Mouse (Mus musculus) midbrain, embryonic 11.5 days (tissue): ENCODE results near the gene Cyp1a2. TPM values are rescaled to one million over a fixed set of nuclear protein-coding genes. Genes with fewer than 3 reads are reported as not detected.

Experiments used
- ATAC-seq: fragments of 200-750 bp; cut with Nextera tagmentation; 2 replicates; pipeline ENCODE4 v1.8.0; 2017; ENCODE audit warnings: moderate TSS enrichment, moderate library complexity; ENCODE audit not compliant: low FRiP score
- DNase-seq: peaks from one replicate; pipeline ENCODE4 v3.0.0; 2015; ENCODE audit warnings: low spot score; ENCODE audit errors: missing footprints
- H3K27ac ChIP-seq: fragments of 300-500 bp; sonication (generic); 2 replicates; pipeline ENCODE4 v1.5.1; 2014; ENCODE audit warnings: low read depth, low read length
- H3K27me3 ChIP-seq: fragments of 300-500 bp; sonication (generic); 2 replicates; pipeline ENCODE4 v1.6.1; 2014; ENCODE audit warnings: mild to moderate bottlenecking, low read length, moderate library complexity, mixed read lengths; ENCODE audit not compliant: control insufficient read depth, insufficient read depth
- H3K36me3 ChIP-seq: fragments of 300-500 bp; sonication (generic); 2 replicates; pipeline ENCODE4 v1.6.1; 2014; ENCODE audit warnings: mild to moderate bottlenecking, low read length, moderate library complexity, mixed read lengths; ENCODE audit not compliant: control insufficient read depth, insufficient read depth
- H3K4me1 ChIP-seq: fragments of 300-500 bp; sonication (generic); 2 replicates; pipeline ENCODE4 v1.6.1; 2014; ENCODE audit warnings: low read length; ENCODE audit not compliant: control insufficient read depth, insufficient read depth
- H3K4me2 ChIP-seq: fragments of 300-500 bp; sonication (generic); 2 replicates; pipeline ENCODE4 v1.6.1; 2014; ENCODE audit warnings: mild to moderate bottlenecking, moderate library complexity
- H3K4me3 ChIP-seq: fragments of 300-500 bp; sonication (generic); 2 replicates; pipeline ENCODE4 v1.5.1; 2014; ENCODE audit warnings: low read depth, low read length
- H3K9ac ChIP-seq: fragments of 300-500 bp; sonication (generic); 2 replicates; pipeline ENCODE4 v1.6.1; 2014; ENCODE audit warnings: low read length
- H3K9me3 ChIP-seq: fragments of 300-500 bp; sonication (generic); 2 replicates; pipeline ENCODE4 v1.6.1; 2016; ENCODE audit warnings: low read length; ENCODE audit not compliant: control insufficient read depth
- WGBS: fragments of 180-500 bp; shearing (Covaris S2); extraction: QIAGEN DNeasy Blood & Tissue Kit; methylation state at CpG from one replicate; pipeline ENCODE4 v1.1.7; 2014; 5-methylcytosine and 5-hydroxymethylcytosine counted together
- polyA plus RNA-seq: library from polyadenylated mRNA; unstranded; fragments of >200 nt; fragmentation: Nextera tagmentation; extraction: Ambion mirVana; gene quantifications from 2 replicates; pipeline ENCODE4 v1.2.1, GENCODE M21; 2014

Cyp1a2 gene
- polyA plus RNA-seq, 1 experiment from 2014 or later: not detected

DNA sequence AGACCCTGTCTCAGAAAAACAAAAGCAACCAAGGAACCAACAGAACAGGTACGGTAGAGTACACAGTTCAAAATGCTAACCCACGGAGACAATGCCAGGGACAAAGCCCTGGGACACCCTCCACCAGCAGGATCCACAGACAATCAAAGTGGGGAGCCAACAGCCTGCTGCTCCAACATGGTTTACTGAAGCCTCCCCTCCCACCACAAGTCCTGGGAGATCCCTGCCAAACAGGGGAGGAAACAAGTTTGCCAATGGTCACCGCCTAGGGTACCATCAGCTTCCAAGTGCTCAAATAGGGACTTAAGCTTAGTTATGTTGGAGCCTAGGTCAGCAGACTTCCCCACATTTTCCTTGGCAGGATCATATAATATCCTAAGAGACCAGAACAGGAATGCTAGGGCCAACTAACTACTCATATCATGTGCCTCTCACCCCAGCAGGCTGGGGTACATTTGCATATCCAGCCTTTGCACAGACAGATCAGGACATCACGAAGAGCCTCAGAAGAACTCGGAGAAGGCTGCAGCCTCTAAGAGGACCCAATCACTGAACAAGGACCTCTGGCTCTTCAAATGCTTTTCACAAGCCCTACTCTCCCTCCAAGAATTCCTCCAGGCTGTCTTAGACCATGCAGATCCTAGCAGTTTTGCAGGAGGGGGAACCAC, 43.7 kb downstream of the Cyp1a2 start:
- DNase-seq (no peak), ATAC-seq (no peak)
- Histone ChIP-seq H3K36me3 (no peaks in the 10 kb centered on the region), H3K9me3 (no peaks in the 10 kb centered on the region), H3K27ac (0 out of 2 replicates have a peak overlapping the region, but pooled peaks have one; percentile 7), H3K27me3 (no peaks in the 10 kb centered on the region), H3K4me3 (no peak overlapping the region), H3K4me2 (peak overlapping the region; percentile 8; the same call in 1 of the 2 replicates), H3K9ac (peak overlapping the region; percentile 31; the same call in 1 of the 2 replicates), H3K4me1 (peaks cover 47% of the 10 kb centered on the region)
- WGBS: 81% methylated on average over 5 of the region's 5 CpGs

DNA sequence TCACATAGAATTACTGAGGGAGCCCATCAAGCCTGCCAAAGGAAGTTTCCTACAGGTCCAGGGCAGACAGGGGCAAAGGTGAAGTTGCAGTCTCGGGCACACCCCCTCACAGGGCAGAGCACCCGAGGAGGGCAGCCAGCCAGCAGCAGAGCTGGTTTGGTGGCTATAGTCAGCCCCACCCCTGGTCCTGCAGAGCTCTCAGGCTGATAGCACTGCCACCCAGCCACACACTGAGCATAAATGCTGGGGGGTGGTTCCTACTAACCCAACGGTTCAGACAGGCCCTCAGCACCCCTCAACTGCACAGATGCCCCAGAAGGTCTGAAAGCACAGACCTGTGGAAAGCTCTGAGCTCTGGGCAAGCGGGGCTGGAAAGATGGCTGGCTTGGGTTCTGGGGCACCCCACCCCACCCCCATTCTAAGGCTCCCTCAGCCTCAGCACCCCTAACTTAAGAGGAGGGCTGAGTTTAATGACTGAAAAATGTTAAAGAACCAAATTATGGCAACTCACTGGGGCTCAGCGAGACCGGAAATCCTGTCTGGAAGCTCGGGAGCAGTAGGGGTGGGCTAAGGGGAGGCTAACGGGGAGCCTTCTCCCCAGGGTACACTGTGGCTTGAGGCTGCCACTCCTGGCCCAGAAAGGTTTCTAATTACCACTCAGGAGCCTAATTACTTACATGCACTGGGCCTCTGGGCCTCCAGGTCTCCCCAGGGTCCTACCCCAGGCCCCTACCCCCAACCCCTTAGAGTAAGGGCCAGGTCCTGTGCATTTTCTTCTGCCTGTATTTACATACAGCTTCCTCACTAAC, 44.6 kb downstream of the Cyp1a2 start:
- H3K4me1 ChIP-seq: peaks cover 42% of the 10 kb centered on the region
- H3K36me3 ChIP-seq: no peaks in the 10 kb centered on the region
- ATAC-seq (no peak), DNase-seq (no peak)
- no peak overlapping the region for H3K9ac ChIP-seq
- no peaks in the 10 kb centered on the region for H3K27me3 ChIP-seq
- no peak overlapping the region for H3K4me3 ChIP-seq
- H3K27ac ChIP-seq: no peak overlapping the region; the same call in 1 of the 2 replicates
- no peak overlapping the region for H3K4me2 ChIP-seq
- H3K9me3 ChIP-seq: no peaks in the 10 kb centered on the region
- 54% methylated on average over 8 of the region's 8 CpGs for WGBS

- peaks cover 32% of the 10 kb centered on the region for H3K4me1 ChIP-seq
- ATAC-seq (no peak), DNase-seq (no peak)
- no peaks in the 10 kb centered on the region for H3K36me3 ChIP-seq
- H3K4me2 ChIP-seq: no peak overlapping the region
- no peak overlapping the region; the same call in 1 of the 2 replicates for H3K27ac ChIP-seq
- no peaks in the 10 kb centered on the region for H3K9me3 ChIP-seq
- H3K4me3 ChIP-seq: no peak overlapping the region
- no peaks in the 10 kb centered on the region for H3K27me3 ChIP-seq
- 72% methylated on average over 6 of the region's 6 CpGs for WGBS
- H3K9ac ChIP-seq: no peak overlapping the region
These were observed 45.7 kb downstream of the Cyp1a2 start for GRCm38 (mm10) chr9:57637741-57638322.

GRCm38 (mm10) chr9:57637272-57637671, 46.2 kb downstream of the Cyp1a2 start:
- 72% methylated on average over 3 of the region's 3 CpGs for WGBS
- no peaks in the 10 kb centered on the region for H3K27me3 ChIP-seq
- no peak overlapping the region; the same call in 1 of the 2 replicates for H3K27ac ChIP-seq
- H3K36me3 ChIP-seq: no peaks in the 10 kb centered on the region
- ATAC-seq: no peak
- H3K9ac ChIP-seq: no peak overlapping the region
- peaks cover 29% of the 10 kb centered on the region for H3K4me1 ChIP-seq
- no peaks in the 10 kb centered on the region for H3K9me3 ChIP-seq
- no peak overlapping the region for H3K4me2 ChIP-seq
- H3K4me3 ChIP-seq: no peak overlapping the region
- DNase-seq: no peak

GRCm38 (mm10) chr9:57633481-57634024, 50.0 kb downstream of the Cyp1a2 start:
- 46% methylated on average over 4 of the region's 4 CpGs for WGBS
- H3K36me3 ChIP-seq: peaks cover 10% of the 10 kb centered on the region; the same call in 1 of the 2 replicates

DNA sequence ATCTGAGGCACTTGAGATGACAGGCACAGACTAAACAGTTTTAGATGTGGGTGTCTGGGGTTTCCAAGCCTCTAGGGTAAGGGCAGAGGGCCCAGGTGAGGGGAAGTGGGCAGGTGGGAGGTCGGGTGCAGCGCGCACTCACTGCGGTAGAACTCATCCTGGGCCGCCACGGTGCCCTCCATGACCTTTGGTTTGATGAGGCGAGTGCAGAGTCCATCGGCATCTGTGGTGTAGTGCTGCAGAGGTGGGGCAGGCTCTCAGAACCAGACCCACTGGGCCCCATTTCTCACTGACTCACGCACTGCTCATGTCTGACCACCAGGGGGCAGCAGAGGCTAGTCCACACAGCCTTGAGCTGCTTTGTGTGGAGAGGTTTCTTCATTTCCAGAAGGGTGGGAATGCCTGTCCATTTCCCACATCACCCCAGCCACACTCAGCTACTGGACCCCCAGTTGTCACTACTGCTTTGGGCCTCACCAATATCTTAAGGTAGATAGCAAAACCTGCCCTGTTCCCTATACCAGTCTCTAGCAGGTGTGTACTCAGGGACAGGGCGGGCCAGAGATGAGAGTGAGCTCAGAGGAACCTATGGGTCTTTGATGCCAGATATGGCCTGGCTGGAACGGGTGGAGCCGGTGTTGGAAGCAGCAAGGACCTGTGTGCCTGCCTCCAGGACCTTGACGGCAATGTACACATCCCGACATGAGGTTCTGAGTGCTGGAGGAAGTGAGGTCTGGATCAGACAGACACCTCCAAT, 54.2 kb downstream of the Cyp1a2 start:
- Histone ChIP-seq H3K4me1 (no peaks in the 10 kb centered on the region; the same call in 1 of the 2 replicates), H3K9ac (no peak overlapping the region), H3K4me2 (no peak overlapping the region), H3K36me3 (peaks cover 33% of the 10 kb centered on the region), H3K27ac (no peak overlapping the region; the same call in 1 of the 2 replicates), H3K4me3 (no peak overlapping the region), H3K27me3 (no peaks in the 10 kb centered on the region), H3K9me3 (no peaks in the 10 kb centered on the region)
- WGBS: 72% methylated on average over 14 of the region's 14 CpGs
- peak; percentile 77 for ATAC-seq
- peak; percentile 95 for DNase-seq

More at GRCm38 (mm10) chr9:57633481-57634024, 50.0 kb downstream of the Cyp1a2 start:
- ATAC-seq: no peak
- no peak overlapping the region for H3K4me2 ChIP-seq
- no peak overlapping the region for H3K4me3 ChIP-seq
- peaks cover 4% of the 10 kb centered on the region; the same call in 1 of the 2 replicates for H3K4me1 ChIP-seq
- no peak overlapping the region for H3K9ac ChIP-seq
- H3K27ac ChIP-seq: no peak overlapping the region
- no peaks in the 10 kb centered on the region for H3K9me3 ChIP-seq
- no peak for DNase-seq
- H3K27me3 ChIP-seq: no peaks in the 10 kb centered on the region

DNA sequence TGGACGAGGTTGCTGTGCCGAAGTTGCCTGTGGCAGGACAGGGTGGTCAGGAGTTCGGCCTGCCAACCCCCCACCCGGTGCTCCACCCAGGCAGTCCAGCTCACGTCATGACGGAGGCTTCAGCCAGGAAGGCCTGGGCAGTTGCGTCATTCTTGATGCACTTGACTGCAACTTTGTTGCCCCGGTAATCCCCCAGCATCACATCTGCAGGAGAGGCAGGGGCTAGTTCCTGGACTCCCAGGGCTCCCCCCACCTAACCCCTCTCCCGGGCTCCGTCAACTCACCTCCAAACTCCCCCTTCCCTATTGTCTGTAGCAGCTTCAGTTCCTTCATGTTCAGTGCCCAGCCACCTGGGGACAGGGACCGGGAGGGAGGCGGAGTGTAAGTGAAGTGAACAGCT, 54.8 kb downstream of the Cyp1a2 start:
- ATAC-seq: no peak
- H3K9ac ChIP-seq: no peak overlapping the region

DNA sequence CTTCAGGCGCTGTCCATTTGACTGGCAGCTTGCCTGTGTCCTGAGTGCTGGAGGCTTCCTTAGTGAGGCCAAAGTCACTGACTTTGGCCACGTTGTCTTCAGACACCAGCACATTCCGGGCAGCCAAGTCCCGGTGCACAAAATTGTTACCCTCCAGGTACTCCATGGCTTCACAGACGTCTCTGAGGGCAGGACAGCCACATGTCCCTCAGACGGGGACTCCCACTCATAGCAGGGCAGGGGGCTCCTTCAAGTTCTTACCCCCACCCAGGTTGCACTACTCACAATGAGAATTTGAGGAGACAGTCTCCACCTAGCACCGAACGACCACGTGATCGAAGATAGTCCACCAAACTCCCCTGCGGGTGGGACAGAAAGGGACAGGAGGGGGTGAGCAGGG, 55.6 kb downstream of the Cyp1a2 start:
- H3K27ac ChIP-seq: no peak overlapping the region
- DNase-seq: no peak
- no peaks in the 10 kb centered on the region for H3K27me3 ChIP-seq
- ATAC-seq: no peak
- H3K9ac ChIP-seq: no peak overlapping the region
- peaks cover 33% of the 10 kb centered on the region for H3K36me3 ChIP-seq
- WGBS: 89% methylated on average over 11 of the region's 11 CpGs
- no peak overlapping the region for H3K4me3 ChIP-seq
- H3K9me3 ChIP-seq: no peaks in the 10 kb centered on the region
- no peaks in the 10 kb centered on the region; the same call in 1 of the 2 replicates for H3K4me1 ChIP-seq
- H3K4me2 ChIP-seq: no peak overlapping the region

More for the DNA sequence above, 54.8 kb downstream of the Cyp1a2 start:
- peaks cover 33% of the 10 kb centered on the region for H3K36me3 ChIP-seq
- WGBS: 92% methylated on average over 12 of the region's 12 CpGs
- no peak for DNase-seq
- no peak overlapping the region for H3K4me2 ChIP-seq
- no peaks in the 10 kb centered on the region; the same call in 1 of the 2 replicates for H3K4me1 ChIP-seq
- H3K4me3 ChIP-seq: no peak overlapping the region
- no peak overlapping the region for H3K27ac ChIP-seq
- no peaks in the 10 kb centered on the region for H3K27me3 ChIP-seq
- H3K9me3 ChIP-seq: no peaks in the 10 kb centered on the region
